Mouse (Mus musculus): ENCODE measurements around the gene Olfr982.

The Olfr982 gene

GRCm38 (mm10) chr9:40073529-40073928, at the start of gene Olfr982:
Olfr982 (plus strand) TSS chr9:40073829.
- no peak for DNase-seq (ENCODE audit: extremely low read depth, low read depth, low spot score)

- no peak for DNase-seq (ENCODE audit: extremely low read depth, low read depth, low spot score)
Measured at GRCm38 (mm10) chr9:40050138-40050537, 23.5 kb upstream of the Olfr982 start.

GRCm38 (mm10) chr9:40093495-40093894, 19.9 kb downstream of the Olfr982 start, which contains the start of gene Olfr983:
Olfr983 (minus strand) TSS chr9:40093595.
- no peak for DNase-seq (ENCODE audit: extremely low read depth, low read depth, low spot score)

- no peak for DNase-seq (ENCODE audit: extremely low read depth, low read depth, low spot score)
Measured at GRCm38 (mm10) chr9:40094769-40095168, 21.1 kb downstream of the Olfr982 start.

GRCm38 (mm10) chr9:40114106-40114505, 40.5 kb downstream of the Olfr982 start, which contains the start of gene Olfr984:
Olfr984 (minus strand) TSS chr9:40114206.
- DNase-seq (ENCODE audit: extremely low read depth, low read depth, low spot score), result no peak

GRCm38 (mm10) chr9:40116645-40117286, 43.1 kb downstream of the Olfr982 start:
- no peak for DNase-seq (ENCODE audit: extremely low read depth, low read depth, low spot score)

- no peak for DNase-seq (ENCODE audit: extremely low read depth, low read depth, low spot score)
Measured at GRCm38 (mm10) chr9:40117287-40117659, 43.6 kb downstream of the Olfr982 start.
